Mouse (Mus musculus): Measurements from ENCODE around the gene A930017K11Rik. TPM values are rescaled to one million over a fixed set of nuclear protein-coding genes. Genes with fewer than 3 reads are reported as not detected.

Gene A930017K11Rik
- total and polyA plus RNA-seq, 3 experiments = not detected

DNA sequence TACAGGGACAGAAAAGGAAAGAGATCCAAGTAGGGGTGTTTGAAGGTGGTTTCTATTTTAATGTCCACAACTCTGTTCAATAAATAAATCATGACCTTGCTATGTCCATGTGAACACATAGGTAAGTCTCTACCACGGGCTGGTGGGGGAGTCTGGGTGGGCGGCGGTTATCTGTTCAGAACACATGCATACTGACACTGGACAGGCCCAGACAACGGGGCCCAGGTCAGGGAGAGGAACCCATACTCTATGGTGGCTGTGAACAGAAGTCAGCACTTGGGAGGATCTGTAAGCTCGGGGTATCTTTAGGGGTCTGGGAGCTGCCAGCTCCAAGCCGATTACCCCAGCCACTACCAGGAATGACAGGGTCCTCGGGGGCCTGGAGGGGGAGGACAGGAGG is 6.0 kb downstream of the A930017K11Rik start:
- Histone ChIP-seq H3K79me2 (replicated peaks; ENCODE audit: control insufficient read depth, extremely low read depth, insufficient read depth, poor library complexity, severe bottlenecking) (peaks cover 4% of the 10 kb centered on the region; the same call in 1 of the 2 replicates), H3K9me3 (replicated peaks; ENCODE audit: low read length) (no peaks in the 10 kb centered on the region), H3K27me3 (replicated peaks) (peaks cover 45% of the 10 kb centered on the region), H3K4me1 (ENCODE audit: control insufficient read depth in 1 of 2, insufficient read depth in 2 of 2) (peaks cover 11 to 17% of the 10 kb centered on the region in 2 experiments; a peak in 3 of 4 replicates), H3K27ac (ENCODE audit: insufficient read depth, low read depth) (no peak overlapping the region), H3K9ac (ENCODE audit: insufficient read depth, low read depth) (no peak overlapping the region), H3K36me3 (replicated peaks in 1 of 2; ENCODE audit: control insufficient read depth in 1 of 2, insufficient read depth in 1 of 2, low read length in 1 of 2) (no peaks in the 10 kb centered on the region), H3K4me2 (ENCODE audit: insufficient read depth, low read depth, poor library complexity, severe bottlenecking) (no peak overlapping the region), H3K4me3 (replicated peaks in 1 of 3; ENCODE audit: low read depth in 2 of 3, low read length in 2 of 3, poor library complexity in 1 of 3) (no peak overlapping the region)
- TF ChIP-seq MXI1 (IDR thresholded peaks at IDR 0.05; ENCODE audit: low read depth, low read length) (no peak), BHLHE40 (IDR thresholded peaks at IDR 0.05; ENCODE audit: low read depth, low read length) (no peak), POLR2AphosphoS2 (IDR thresholded peaks at IDR 0.05; ENCODE audit: low read depth, low read length) (no peak), ZNF384 (IDR thresholded peaks at IDR 0.05; ENCODE audit: low read depth, low read length) (no peak), MAFK (IDR thresholded peaks at IDR 0.05; ENCODE audit: insufficient replicate concordance, low read length) (no peak)
- dilution Hi-C loops (cut with MboI; ENCODE audit: extremely low pct_ligation_motif_present, extremely low pct_unique_long_range_greater_than_20kb, low sequenced_read_pairs) (no loop called here), in situ Hi-C loops (cut with MboI; ENCODE audit: low pct_ligation_motif_present, low pct_unique_long_range_greater_than_20kb, low sequenced_read_pairs) (no loop called here)
- DNase-seq (ENCODE audit: extremely low read depth) = no peak

DNA sequence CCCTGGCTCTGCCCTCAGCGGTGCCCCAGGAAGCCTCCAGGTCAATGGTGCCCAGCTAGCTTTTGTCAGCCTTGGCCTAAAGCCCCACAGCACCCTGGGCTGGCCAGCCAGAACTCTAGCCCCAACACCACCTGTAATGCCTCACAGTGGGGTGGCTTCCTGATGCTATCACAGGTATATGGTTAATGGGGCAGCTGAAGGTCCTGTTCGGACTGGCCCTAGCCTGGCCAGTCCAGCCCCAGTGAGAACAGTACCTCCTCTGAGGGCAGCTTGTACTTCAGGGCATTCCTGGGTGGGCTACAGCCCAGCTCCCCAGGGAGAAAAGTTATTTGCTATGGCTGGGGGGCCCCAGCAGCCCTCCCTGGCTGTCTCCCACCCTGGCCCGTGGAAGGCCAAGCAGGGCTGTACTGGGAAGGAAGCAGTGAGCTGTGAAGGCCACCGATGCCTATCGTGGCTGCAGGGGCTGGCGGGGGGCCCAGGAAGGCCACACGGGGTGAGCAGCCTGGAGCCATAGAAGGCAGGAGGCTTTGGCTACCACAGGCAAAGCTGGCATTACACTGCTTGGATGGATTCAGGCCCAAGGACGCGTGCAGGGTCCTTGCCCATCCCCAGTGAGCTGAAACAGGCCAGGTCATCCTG is 6.7 kb downstream of the A930017K11Rik start:
- Histone ChIP-seq H3K4me2 (ENCODE audit: insufficient read depth, low read depth, poor library complexity, severe bottlenecking) (no peak overlapping the region), H3K9ac (ENCODE audit: insufficient read depth, low read depth) (no peak overlapping the region), H3K27me3 (replicated peaks) (peaks cover 39% of the 10 kb centered on the region), H3K27ac (ENCODE audit: insufficient read depth, low read depth) (no peak overlapping the region), H3K36me3 (replicated peaks in 1 of 2; ENCODE audit: control insufficient read depth in 1 of 2, insufficient read depth in 1 of 2, low read length in 1 of 2) (no peaks in the 10 kb centered on the region), H3K79me2 (replicated peaks; ENCODE audit: control insufficient read depth, extremely low read depth, insufficient read depth, poor library complexity, severe bottlenecking) (peaks cover 11% of the 10 kb centered on the region), H3K4me1 (ENCODE audit: control insufficient read depth in 1 of 2, insufficient read depth in 2 of 2) (peaks cover 12 to 22% of the 10 kb centered on the region in 2 experiments; a peak in 3 of 4 replicates), H3K9me3 (replicated peaks; ENCODE audit: low read length) (no peaks in the 10 kb centered on the region), H3K4me3 (replicated peaks in 1 of 3; ENCODE audit: low read depth in 2 of 3, low read length in 2 of 3, poor library complexity in 1 of 3) (no peak overlapping the region)
- DNase-seq (ENCODE audit: extremely low read depth) = no peak
- in situ Hi-C loops (cut with MboI; ENCODE audit: low pct_ligation_motif_present, low pct_unique_long_range_greater_than_20kb, low sequenced_read_pairs) (no loop called here), dilution Hi-C loops (cut with MboI; ENCODE audit: extremely low pct_ligation_motif_present, extremely low pct_unique_long_range_greater_than_20kb, low sequenced_read_pairs) (no loop called here)
- TF ChIP-seq MAFK (IDR thresholded peaks at IDR 0.05; ENCODE audit: insufficient replicate concordance, low read length) = no peak
- TF ChIP-seq CTCF (conservative IDR thresholded peaks at IDR 0.05 in 1 of 2, IDR thresholded peaks at IDR 0.05 in 1 of 2; ENCODE audit: low read depth in 2 of 2, low read length in 2 of 2) = no peak
- TF ChIP-seq NRF1 (IDR thresholded peaks at IDR 0.05; ENCODE audit: low read depth, low read length) = no peak
- TF ChIP-seq MXI1 (IDR thresholded peaks at IDR 0.05; ENCODE audit: low read depth, low read length) = no peak
- TF ChIP-seq UBTF (IDR thresholded peaks at IDR 0.05; ENCODE audit: low read depth, low read length) = no peak
- no peak for TF ChIP-seq ZNF384 (IDR thresholded peaks at IDR 0.05; ENCODE audit: low read depth, low read length)
- no peak for TF ChIP-seq USF1 (IDR thresholded peaks at IDR 0.05; ENCODE audit: low read depth, low read length)
- no peak for TF ChIP-seq MYC (IDR thresholded peaks at IDR 0.05; ENCODE audit: low read depth, low read length)
- TF ChIP-seq IRF4 (IDR thresholded peaks at IDR 0.05; ENCODE audit: low read depth, low read length) = no peak
- TF ChIP-seq EP300 (IDR thresholded peaks at IDR 0.05; ENCODE audit: low read length) = no peak

Measured in CH12.LX (cell line).